Mouse (Mus musculus) megakaryocyte progenitor cell, adult 5-6 weeks (primary cell): ENCODE measurements around the gene Cpd. TPM values are rescaled to one million over a fixed set of nuclear protein-coding genes. Genes with fewer than 3 reads are reported as not detected.

Experiments used
- ATAC-seq: replicated peaks from 2 replicates; pipeline ENCODE4 v1.8.0; 2016; ENCODE audit warnings: mild to moderate bottlenecking, moderate TSS enrichment, inconsistent platforms; ENCODE audit not compliant: poor library complexity
- total RNA-seq, 2 experiments: library from RNA; stranded (forward) in 1 of 2; stranded (reverse) in 1 of 2; fragments of 157-497, 149-512 nt in 1 of 2; fragments of 200-1000 nt in 1 of 2; gene quantifications; 2 replicates each; pipeline versions ENCODE4 v1.2.3 to v1.2.4; 2015 to 2017

The Cpd gene
- 28.3 and 29.5 TPM in 2 replicates for total RNA-seq (2015)
- 18.8 and 18.9 TPM in 2 replicates for total RNA-seq (2017)

- ATAC-seq, result peak; percentile 96
These were observed at the start of gene Cpd for GRCm38 (mm10) chr11:76846878-76847222. TSS of gene Cpd (minus strand) at chr11:76847018.

- ATAC-seq, result no peak
These were observed 49.5 kb upstream of the Cpd start for GRCm38 (mm10) chr11:76896360-76896759.

- peak; percentile 79 for ATAC-seq
These were observed 47.4 kb upstream of the Cpd start for GRCm38 (mm10) chr11:76894240-76894639.

DNA sequence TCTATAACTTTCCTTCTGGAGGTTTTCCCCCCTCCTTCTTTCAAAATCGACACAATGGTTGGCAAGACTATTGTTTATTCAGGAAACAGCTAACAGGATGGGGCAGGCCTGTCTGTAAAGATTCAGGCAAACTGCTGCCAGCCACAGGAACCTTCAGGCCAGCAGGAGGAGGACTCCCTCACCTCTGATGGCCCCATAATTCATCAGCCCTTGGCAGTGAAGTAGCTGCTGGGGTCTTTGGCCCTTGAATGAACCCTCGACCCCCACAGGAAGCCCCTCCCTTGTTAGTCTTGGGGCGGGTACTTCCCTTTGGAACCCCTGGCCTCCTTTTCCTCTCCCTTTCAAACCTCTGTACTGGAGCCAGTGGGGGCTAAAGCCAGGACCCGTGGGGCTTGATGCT, 46.8 kb upstream of the Cpd start:
- no peak for ATAC-seq

GRCm38 (mm10) chr11:76892972-76893371, 46.2 kb upstream of the Cpd start:
- ATAC-seq, result no peak

GRCm38 (mm10) chr11:76891738-76892349, 45.0 kb upstream of the Cpd start:
- ATAC-seq, result no peak

DNA sequence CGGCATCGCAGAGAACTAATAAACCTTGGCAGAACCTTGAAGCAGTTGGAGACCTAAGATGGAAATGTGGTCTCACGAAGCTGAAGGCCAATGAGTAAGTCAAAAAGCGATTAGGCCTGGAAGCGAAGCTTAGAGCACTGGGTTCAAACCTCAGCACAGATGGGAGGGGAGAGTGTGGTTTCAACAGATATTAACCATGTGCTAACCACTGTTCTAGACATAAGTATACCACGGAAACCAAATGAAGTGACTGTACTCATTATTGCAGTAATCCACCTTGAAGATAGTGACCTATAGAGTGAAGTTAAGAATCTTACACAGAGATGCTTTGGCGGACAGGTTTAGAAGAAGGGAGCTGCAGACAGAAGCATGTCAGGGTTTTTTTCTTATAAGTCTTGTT, 44.4 kb upstream of the Cpd start:
- no peak for ATAC-seq

- peak; percentile 44 for ATAC-seq
These were observed 42.7 kb upstream of the Cpd start for GRCm38 (mm10) chr11:76889339-76890164.

GRCm38 (mm10) chr11:76884451-76884850, 37.6 kb upstream of the Cpd start:
- peak; percentile 64 for ATAC-seq

DNA sequence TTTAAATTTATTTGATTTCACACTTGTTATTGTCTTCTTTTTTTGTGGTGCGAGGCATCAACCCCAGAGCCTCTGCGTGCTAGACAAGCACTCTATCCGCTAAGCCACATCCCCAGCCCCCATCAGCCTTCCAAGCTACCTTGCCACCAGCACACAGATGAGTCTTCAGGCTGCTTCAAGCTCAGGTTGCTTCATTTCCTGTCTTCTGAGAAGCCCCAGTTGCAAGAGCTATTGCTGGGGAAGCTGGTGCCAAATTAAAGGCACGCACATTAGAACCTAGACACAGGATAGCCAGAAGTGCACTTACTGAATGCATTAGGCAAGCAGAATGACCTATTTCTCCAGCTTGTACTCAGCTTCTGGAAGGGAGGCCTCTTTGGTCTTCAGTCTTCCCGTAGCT, 33.0 kb upstream of the Cpd start:
- peak; percentile 76 for ATAC-seq

DNA sequence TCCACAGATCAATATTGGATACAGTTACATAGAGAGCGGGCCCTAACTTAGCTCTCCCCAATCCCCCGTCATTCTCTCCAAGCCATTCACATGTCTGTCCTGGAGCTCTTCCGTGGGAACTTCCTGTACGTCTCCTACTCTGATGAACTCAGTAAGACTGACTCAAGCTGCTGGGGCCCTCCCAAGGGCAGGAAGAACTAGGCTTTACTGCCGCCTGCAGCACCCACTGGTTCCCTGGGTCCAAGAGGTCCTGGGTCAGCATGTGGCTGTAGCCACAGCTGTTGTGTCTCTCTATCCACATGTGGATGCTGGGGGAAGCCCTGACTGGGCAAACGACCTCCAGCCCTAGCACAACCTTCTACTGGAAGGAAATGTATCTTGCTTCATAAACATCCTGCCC, 27.9 kb upstream of the Cpd start:
- ATAC-seq, result no peak

GRCm38 (mm10) chr11:76873865-76874264, 27.0 kb upstream of the Cpd start:
- ATAC-seq, result no peak

- ATAC-seq, result no peak
These were observed 25.9 kb upstream of the Cpd start for GRCm38 (mm10) chr11:76872556-76873234.

- ATAC-seq, result no peak
These were observed 14.4 kb upstream of the Cpd start for GRCm38 (mm10) chr11:76861185-76861584.

- peak; percentile 81 for ATAC-seq
These were observed 12.4 kb upstream of the Cpd start for GRCm38 (mm10) chr11:76859261-76859660.

DNA sequence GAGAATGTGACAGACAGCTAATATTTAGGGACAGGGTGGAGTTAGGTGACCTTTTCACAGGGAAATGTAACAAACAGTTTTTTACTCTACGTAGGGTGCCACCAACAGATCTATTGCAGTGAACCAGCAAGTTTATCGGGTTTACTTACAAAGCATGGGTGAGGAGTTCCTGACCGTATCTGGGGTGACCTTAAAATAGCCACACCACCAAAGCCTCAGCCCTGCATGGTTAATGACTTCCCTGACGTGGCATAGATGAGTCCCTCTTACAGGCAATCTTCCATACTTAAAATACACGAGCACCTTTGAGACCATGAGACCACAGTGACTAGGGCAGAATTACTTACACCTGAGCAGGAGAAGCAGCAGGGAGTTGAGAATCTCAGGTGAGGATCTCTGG, 12.0 kb upstream of the Cpd start:
- 0 out of 2 replicates have a peak, but pooled peaks have one; percentile 31 for ATAC-seq

DNA sequence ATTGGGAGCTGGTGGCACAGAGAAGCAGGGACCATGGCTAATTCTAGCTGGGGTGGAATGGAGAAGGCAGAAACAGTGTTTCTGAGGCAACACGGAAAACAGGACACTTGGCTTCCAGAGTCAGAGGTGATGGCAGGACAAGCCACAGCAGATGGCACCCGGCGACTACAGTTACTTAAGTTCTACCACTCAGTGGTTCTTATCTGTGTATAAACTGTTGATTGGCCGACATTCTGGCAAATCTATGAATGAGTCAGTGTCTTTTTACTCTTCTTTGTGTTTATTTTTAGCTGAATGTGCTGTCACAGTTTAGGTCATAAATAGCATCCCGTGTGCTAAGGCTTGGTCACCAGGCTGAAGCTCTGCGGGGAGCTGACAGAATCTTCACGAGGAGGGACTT, 10.3 kb upstream of the Cpd start:
- 0 out of 2 replicates have a peak, but pooled peaks have one; percentile 26 for ATAC-seq

DNA sequence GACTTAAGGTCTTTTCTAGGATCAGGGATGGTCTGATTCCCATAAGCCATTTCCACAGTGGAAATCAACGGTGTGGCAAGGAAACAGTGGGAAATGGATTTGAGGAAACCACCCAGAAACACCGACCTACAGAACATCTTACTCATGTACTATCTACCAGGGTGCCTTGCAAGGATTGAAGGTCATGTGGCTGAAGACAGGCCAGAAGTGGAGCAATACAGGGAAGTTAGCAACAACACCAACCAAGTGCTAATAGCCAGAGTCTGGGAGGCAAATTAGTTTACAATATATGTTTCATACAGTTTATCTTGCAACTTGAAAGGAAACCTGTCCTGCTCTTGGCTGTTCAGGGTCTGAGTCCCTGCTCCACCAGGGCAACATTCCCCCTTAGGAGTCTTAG, 9.8 kb upstream of the Cpd start:
- ATAC-seq, result 0 out of 2 replicates have a peak, but pooled peaks have one; percentile 44

DNA sequence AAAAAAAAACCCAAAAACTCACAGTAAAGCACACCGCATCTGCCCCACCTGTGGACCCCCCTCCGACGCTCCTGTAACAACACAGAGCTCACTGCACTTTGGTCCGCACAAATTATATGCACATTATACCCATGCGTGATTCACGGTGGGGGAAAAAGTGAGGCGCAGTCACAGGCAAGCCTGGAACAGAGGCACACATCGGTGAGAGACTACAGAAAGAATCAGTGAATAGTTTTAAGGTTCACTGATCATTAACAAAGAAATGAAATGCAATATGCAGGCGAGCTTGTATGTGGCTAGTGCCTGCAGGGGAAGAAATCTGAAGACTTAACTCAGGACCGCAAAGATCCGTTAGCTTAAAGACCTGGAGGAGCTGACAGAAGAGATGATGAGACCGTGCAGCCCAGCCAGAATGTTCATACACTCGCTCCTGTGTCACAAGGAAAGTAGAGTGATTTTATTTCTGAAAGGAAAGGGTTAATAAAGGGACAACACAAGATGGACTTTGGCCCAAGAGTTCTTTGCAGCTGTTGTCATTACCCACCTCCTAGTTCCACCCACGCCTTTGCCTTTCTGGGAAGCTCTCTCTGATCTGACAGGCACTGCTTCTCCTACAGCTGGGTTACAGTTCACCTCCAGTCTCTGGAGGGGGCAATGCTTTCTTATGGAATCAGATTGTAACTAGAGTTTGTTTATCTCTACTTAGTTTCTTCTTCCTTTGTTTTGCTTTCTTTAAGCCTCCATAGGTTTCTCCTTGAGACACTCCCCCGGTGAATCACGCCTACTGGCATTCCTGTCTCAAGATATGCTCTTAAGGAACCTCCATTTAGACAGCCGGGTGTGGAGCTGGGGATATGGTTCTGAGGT, 7.9 kb upstream of the Cpd start:
- no peak for ATAC-seq

DNA sequence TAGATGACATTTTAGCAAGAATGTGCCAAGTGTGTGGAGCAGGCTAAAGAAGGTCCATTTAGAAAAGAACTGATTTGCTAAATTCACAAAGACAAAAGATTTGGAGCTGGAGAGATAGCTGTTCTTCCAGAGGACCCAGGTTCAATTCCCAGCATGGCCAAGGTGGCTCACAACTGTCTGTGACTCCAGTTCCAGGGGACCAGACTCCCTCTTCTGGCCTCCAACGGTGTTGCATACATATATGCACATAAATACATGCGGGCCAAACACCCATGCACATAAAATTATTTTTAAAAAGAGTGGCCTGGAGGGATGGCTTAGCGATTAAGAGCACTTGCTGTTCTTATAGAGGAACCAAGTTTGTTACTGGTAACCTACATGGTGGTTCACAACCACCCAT, 4.7 kb upstream of the Cpd start:
- no peak for ATAC-seq

GRCm38 (mm10) chr11:76849596-76849995, 2.8 kb upstream of the Cpd start:
- no peak for ATAC-seq
